Mouse (Mus musculus): ENCODE data around the gene Gm6614.
A peak's percentile ranks its signal among the peaks of the same experiment; 100 is the strongest.
"Not testable (repeated sequence)": the region's sequence is repeated elsewhere in the genome, so short reads cannot be mapped to it uniquely, and the experiment has no call there.

Gm6614 gene

GRCm38 (mm10) chr6:142011364-142011955, at the start of gene Gm6614:
TSS of gene Gm6614 (minus strand) at chr6:142011414.
- Histone ChIP-seq H3K27me3 (ENCODE audit: insufficient read depth, low read length) (no peaks in the 10 kb centered on the region), H3K36me3 (ENCODE audit: insufficient read depth, low read length) (no peaks in the 10 kb centered on the region), H3K4me3 (replicated peaks; ENCODE audit: low read length) (no peak within 1 kb of the TSS), H3K4me1 (replicated peaks; ENCODE audit: low read depth, low read length) (no peaks in the 10 kb centered on the region), H3K9me3 (ENCODE audit: low read length) (no peaks in the 10 kb centered on the region)
- TF ChIP-seq POU5F1 (IDR thresholded peaks at IDR 0.05; ENCODE audit: borderline replicate concordance, low read length) (no peak), CTCF (conservative IDR thresholded peaks at IDR 0.05; ENCODE audit: low read length) (no peak), NANOG (IDR thresholded peaks at IDR 0.05; ENCODE audit: borderline replicate concordance, low read length) (no peak)

- H3K4me3 ChIP-seq (replicated peaks; ENCODE audit: low read length); H3K4me1 ChIP-seq (replicated peaks; ENCODE audit: low read depth, low read length); H3K27me3 ChIP-seq (ENCODE audit: insufficient read depth, low read length): not testable (repeated sequence)
These were observed 47.1 kb upstream of the Gm6614 start for GRCm38 (mm10) chr6:142058281-142058680.

GRCm38 (mm10) chr6:142047689-142048088, 36.5 kb upstream of the Gm6614 start:
- Histone ChIP-seq H3K4me3 (replicated peaks; ENCODE audit: low read length) (no peak overlapping the region), H3K9me3 (ENCODE audit: low read length) (peaks cover 9% of the 10 kb centered on the region; the same call in 1 of the 2 replicates), H3K4me1 (replicated peaks; ENCODE audit: low read depth, low read length) (no peaks in the 10 kb centered on the region), H3K36me3 (ENCODE audit: insufficient read depth, low read length) (no peaks in the 10 kb centered on the region), H3K27me3 (ENCODE audit: insufficient read depth, low read length) (no peaks in the 10 kb centered on the region)
- no peak for TF ChIP-seq NANOG (IDR thresholded peaks at IDR 0.05; ENCODE audit: borderline replicate concordance, low read length)
- TF ChIP-seq POU5F1 (IDR thresholded peaks at IDR 0.05; ENCODE audit: borderline replicate concordance, low read length), result no peak
- TF ChIP-seq CTCF (conservative IDR thresholded peaks at IDR 0.05; ENCODE audit: low read length), result no peak

More at GRCm38 (mm10) chr6:142058281-142058680, 47.1 kb upstream of the Gm6614 start:
- H3K36me3 ChIP-seq (ENCODE audit: insufficient read depth, low read length); H3K9me3 ChIP-seq (ENCODE audit: low read length): not testable (repeated sequence)

- TF ChIP-seq NANOG (IDR thresholded peaks at IDR 0.05; ENCODE audit: borderline replicate concordance, low read length) (no peak), CTCF (conservative IDR thresholded peaks at IDR 0.05; ENCODE audit: low read length) (no peak), POU5F1 (IDR thresholded peaks at IDR 0.05; ENCODE audit: borderline replicate concordance, low read length) (no peak)
- Histone ChIP-seq H3K4me3 (replicated peaks; ENCODE audit: low read length) (no peak overlapping the region), H3K9me3 (ENCODE audit: low read length) (peaks cover 10% of the 10 kb centered on the region), H3K27me3 (ENCODE audit: insufficient read depth, low read length) (no peaks in the 10 kb centered on the region), H3K36me3 (ENCODE audit: insufficient read depth, low read length) (no peaks in the 10 kb centered on the region), H3K4me1 (replicated peaks; ENCODE audit: low read depth, low read length) (no peaks in the 10 kb centered on the region)
These were observed 34.5 kb upstream of the Gm6614 start for GRCm38 (mm10) chr6:142045746-142046145.

- Histone ChIP-seq H3K36me3 (ENCODE audit: insufficient read depth, low read length) (no peaks in the 10 kb centered on the region), H3K4me3 (replicated peaks; ENCODE audit: low read length) (no peak overlapping the region), H3K27me3 (ENCODE audit: insufficient read depth, low read length) (no peaks in the 10 kb centered on the region), H3K4me1 (replicated peaks; ENCODE audit: low read depth, low read length) (no peaks in the 10 kb centered on the region), H3K9me3 (ENCODE audit: low read length) (peaks cover 11% of the 10 kb centered on the region)
- no peak for TF ChIP-seq NANOG (IDR thresholded peaks at IDR 0.05; ENCODE audit: borderline replicate concordance, low read length)
- no peak for TF ChIP-seq CTCF (conservative IDR thresholded peaks at IDR 0.05; ENCODE audit: low read length)
- no peak for TF ChIP-seq POU5F1 (IDR thresholded peaks at IDR 0.05; ENCODE audit: borderline replicate concordance, low read length)
These were observed 30.7 kb upstream of the Gm6614 start for GRCm38 (mm10) chr6:142041896-142042295.

- Histone ChIP-seq H3K36me3 (ENCODE audit: insufficient read depth, low read length) (no peaks in the 10 kb centered on the region), H3K4me1 (replicated peaks; ENCODE audit: low read depth, low read length) (no peaks in the 10 kb centered on the region), H3K4me3 (replicated peaks; ENCODE audit: low read length) (no peak overlapping the region), H3K27me3 (ENCODE audit: insufficient read depth, low read length) (no peaks in the 10 kb centered on the region), H3K9me3 (ENCODE audit: low read length) (peaks cover 7% of the 10 kb centered on the region)
- TF ChIP-seq POU5F1 (IDR thresholded peaks at IDR 0.05; ENCODE audit: borderline replicate concordance, low read length), result no peak
- peak; percentile 96 for TF ChIP-seq CTCF (conservative IDR thresholded peaks at IDR 0.05; ENCODE audit: low read length)
These were observed 29.3 kb upstream of the Gm6614 start for GRCm38 (mm10) chr6:142040306-142041175.

- no peak overlapping the region for H3K4me3 ChIP-seq (replicated peaks; ENCODE audit: low read length)
These were observed 24.6 kb upstream of the Gm6614 start for GRCm38 (mm10) chr6:142035771-142036170.

GRCm38 (mm10) chr6:142021671-142022070, 10.5 kb upstream of the Gm6614 start:
- Histone ChIP-seq H3K36me3 (ENCODE audit: insufficient read depth, low read length) (no peaks in the 10 kb centered on the region), H3K27me3 (ENCODE audit: insufficient read depth, low read length) (no peaks in the 10 kb centered on the region), H3K4me1 (replicated peaks; ENCODE audit: low read depth, low read length) (no peaks in the 10 kb centered on the region), H3K9me3 (ENCODE audit: low read length) (no peaks in the 10 kb centered on the region), H3K4me3 (replicated peaks; ENCODE audit: low read length) (no peak overlapping the region)
- TF ChIP-seq NANOG (IDR thresholded peaks at IDR 0.05; ENCODE audit: borderline replicate concordance, low read length), result no peak
- no peak for TF ChIP-seq CTCF (conservative IDR thresholded peaks at IDR 0.05; ENCODE audit: low read length)
- no peak for TF ChIP-seq POU5F1 (IDR thresholded peaks at IDR 0.05; ENCODE audit: borderline replicate concordance, low read length)

More at GRCm38 (mm10) chr6:142035771-142036170, 24.6 kb upstream of the Gm6614 start:
- Histone ChIP-seq H3K27me3 (ENCODE audit: insufficient read depth, low read length) (no peaks in the 10 kb centered on the region), H3K36me3 (ENCODE audit: insufficient read depth, low read length) (no peaks in the 10 kb centered on the region), H3K9me3 (ENCODE audit: low read length) (peaks cover 1% of the 10 kb centered on the region; the same call in 1 of the 2 replicates), H3K4me1 (replicated peaks; ENCODE audit: low read depth, low read length) (no peaks in the 10 kb centered on the region)
- no peak for TF ChIP-seq CTCF (conservative IDR thresholded peaks at IDR 0.05; ENCODE audit: low read length)
- TF ChIP-seq POU5F1 (IDR thresholded peaks at IDR 0.05; ENCODE audit: borderline replicate concordance, low read length), result no peak
- TF ChIP-seq NANOG (IDR thresholded peaks at IDR 0.05; ENCODE audit: borderline replicate concordance, low read length), result no peak

Measured in E14TG2a.4 (cell line).